Mouse (Mus musculus): ENCODE results near the gene Fam193a. TPM values are rescaled to one million over a fixed set of nuclear protein-coding genes. Genes with fewer than 3 reads are reported as not detected.

Fam193a gene
- total and polyA plus RNA-seq, 3 experiments, result 10.9 to 317 (median 37.1) TPM

GRCm38 (mm10) chr5:34335539-34336096 lies 34.1 kb upstream of the Fam193a start:
- Histone ChIP-seq H3K4me3 (ENCODE audit: control insufficient read depth in 1 of 2, insufficient read depth in 1 of 2, low read depth in 2 of 2, low read length in 2 of 2) (peak overlapping the region; percentile 66 to 77), H3K79me2 (ENCODE audit: control insufficient read depth, insufficient read depth, low read length, poor library complexity) (peaks cover 52% of the 10 kb centered on the region), H3K27ac (ENCODE audit: control insufficient read depth, low read depth, low read length) (peak overlapping the region; percentile 81), H3K27me3 (ENCODE audit: control insufficient read depth in 1 of 2, insufficient read depth in 2 of 2, low read length in 2 of 2) (no peaks in the 10 kb centered on the region), H3K4me1 (ENCODE audit: control insufficient read depth in 1 of 2, insufficient read depth in 2 of 2, low read length in 2 of 2) (peaks cover 15 to 23% of the 10 kb centered on the region in 2 experiments), H3K36me3 (ENCODE audit: control insufficient read depth in 1 of 2, insufficient read depth in 2 of 2, low read length in 2 of 2) (peaks cover 15 to 34% of the 10 kb centered on the region in 2 experiments), H3K9me3 (replicated peaks; ENCODE audit: insufficient read depth, low read length) (no peaks in the 10 kb centered on the region), H3K9ac (ENCODE audit: control insufficient read depth, low read depth, low read length, poor library complexity, severe bottlenecking) (peak overlapping the region; percentile 88)
- TF ChIP-seq NELFE (IDR thresholded peaks at IDR 0.05; ENCODE audit: low read depth, low read length) (no peak), ZC3H11A (IDR thresholded peaks at IDR 0.05; ENCODE audit: low read depth, low read length) (no peak), CTCF (IDR thresholded peaks at IDR 0.05 in 2 of 3, conservative IDR thresholded peaks at IDR 0.05 in 1 of 3; ENCODE audit: control insufficient read depth in 1 of 3, insufficient read depth in 1 of 3, low read depth in 2 of 3, low read length in 3 of 3, poor library complexity in 1 of 3, severe bottlenecking in 1 of 3) (no peak), KAT2A (conservative IDR thresholded peaks at IDR 0.05; ENCODE audit: low read depth, low read length) (no peak), MAX (IDR thresholded peaks at IDR 0.05; ENCODE audit: low read length) (0 out of 2 replicates have a peak, but pooled peaks have one; percentile 7), MXI1 (IDR thresholded peaks at IDR 0.05; ENCODE audit: low read depth, low read length) (no peak), TAL1 (IDR thresholded peaks at IDR 0.05; ENCODE audit: low read length) (no peak), NRF1 (IDR thresholded peaks at IDR 0.05; ENCODE audit: insufficient read depth, low read depth, low read length, poor library complexity, severe bottlenecking) (peak; percentile 67), CHD1 (IDR thresholded peaks at IDR 0.05; ENCODE audit: low read depth, low read length) (0 out of 2 replicates have a peak, but pooled peaks have one; percentile 73), UBTF (IDR thresholded peaks at IDR 0.05; ENCODE audit: borderline replicate concordance, insufficient read depth, low read depth, low read length) (peak; percentile 67; the same call in 1 of the 2 replicates), CHD2 (IDR thresholded peaks at IDR 0.05; ENCODE audit: low read length) (no peak), BHLHE40 (IDR thresholded peaks at IDR 0.05; ENCODE audit: borderline replicate concordance, low read depth, low read length) (no peak), EP300 (IDR thresholded peaks at IDR 0.05; ENCODE audit: low read depth in 1 of 2, low read length in 2 of 2) (no peak), SIN3A (IDR thresholded peaks at IDR 0.05; ENCODE audit: low read length) (peak; percentile 79; the same call in 1 of the 2 replicates), ZNF384 (IDR thresholded peaks at IDR 0.05; ENCODE audit: low read depth, low read length) (no peak), USF1 (IDR thresholded peaks at IDR 0.05; ENCODE audit: low read depth, low read length) (no peak), MAZ (IDR thresholded peaks at IDR 0.05; ENCODE audit: low read depth, low read length) (no peak), POLR2AphosphoS2 (IDR thresholded peaks at IDR 0.05; ENCODE audit: low read length) (no peak), GABPA (IDR thresholded peaks at IDR 0.05; ENCODE audit: low read depth, low read length) (no peak), RAD21 (IDR thresholded peaks at IDR 0.05; ENCODE audit: low read depth, low read length) (no peak), E2F4 (IDR thresholded peaks at IDR 0.05; ENCODE audit: borderline replicate concordance, low read depth, low read length) (0 out of 2 replicates have a peak, but pooled peaks have one; percentile 39)
- no peak for DNase-seq (ENCODE audit: low read depth, low spot score)

Measured in MEL (cell line).